Mouse (Mus musculus) midbrain, postnatal 0 days (tissue): ENCODE data around the gene Dock3. TPM values are rescaled to one million over a fixed set of nuclear protein-coding genes. Genes with fewer than 3 reads are reported as not detected.
A peak's percentile ranks its signal among the peaks of the same experiment; 100 is the strongest.

Experiments used
- ATAC-seq: fragments of 200-750 bp; cut with Nextera tagmentation; 2 replicates; pipeline ENCODE4 v1.8.0; 2017; ENCODE audit warnings: moderate number of reproducible peaks, mild to moderate bottlenecking, moderate TSS enrichment, moderate library complexity; ENCODE audit not compliant: low FRiP score
- DNase-seq: peaks from one replicate; pipeline ENCODE4 v3.0.0-alpha.2; 2015; ENCODE audit warnings: low spot score
- H3K27ac ChIP-seq: fragments of 300-500 bp; sonication (generic); 2 replicates; pipeline ENCODE4 v1.5.1; 2014; ENCODE audit warnings: low read depth, mild to moderate bottlenecking, low read length, mixed read lengths
- H3K27me3 ChIP-seq: fragments of 300-500 bp; sonication (generic); 2 replicates; pipeline ENCODE4 v1.6.1; 2014; ENCODE audit warnings: low read length, control low read depth, mixed read lengths; ENCODE audit not compliant: insufficient read depth
- H3K36me3 ChIP-seq: fragments of 300-500 bp; sonication (generic); 2 replicates; pipeline ENCODE4 v1.6.1; 2014; ENCODE audit warnings: low read length, control low read depth, mixed read lengths; ENCODE audit not compliant: insufficient read depth
- H3K4me1 ChIP-seq: fragments of 300-500 bp; sonication (generic); 2 replicates; pipeline ENCODE4 v1.6.1; 2014; ENCODE audit warnings: mild to moderate bottlenecking, control low read depth, antibody characterized with exemption, low read length, mixed read lengths; ENCODE audit not compliant: insufficient read depth
- H3K4me2 ChIP-seq: fragments of 300-500 bp; sonication (generic); 2 replicates; pipeline ENCODE4 v1.6.1; 2014; ENCODE audit warnings: low read depth, mild to moderate bottlenecking, low read length, mixed read lengths; ENCODE audit not compliant: poor library complexity, severe bottlenecking
- H3K4me3 ChIP-seq: fragments of 300-500 bp; sonication (generic); 2 replicates; pipeline ENCODE4 v1.5.1; 2014; ENCODE audit warnings: low read depth, mild to moderate bottlenecking, low read length, moderate library complexity
- H3K9ac ChIP-seq: fragments of 300-500 bp; sonication (generic); replicated peaks from 2 replicates; pipeline ENCODE4 v1.6.1; 2014; ENCODE audit warnings: mild to moderate bottlenecking, low read length, moderate library complexity, mixed read lengths; ENCODE audit not compliant: poor library complexity, severe bottlenecking
- H3K9me3 ChIP-seq: fragments of 300-500 bp; sonication (generic); 2 replicates; pipeline ENCODE4 v1.6.1; 2016; ENCODE audit warnings: low read length, control low read depth
- CTCF ChIP-seq: IDR thresholded peaks from 2 replicates; pipeline ENCODE4 v1.5.1; 2016; ENCODE audit warnings: antibody characterized with exemption, mild to moderate bottlenecking
- WGBS: fragments of 180-500 bp; shearing (Covaris S2); extraction: QIAGEN DNeasy Blood & Tissue Kit; methylation state at CpG from one replicate; pipeline ENCODE4 v1.1.7; 2014; 5-methylcytosine and 5-hydroxymethylcytosine counted together
- polyA plus RNA-seq: library from polyadenylated mRNA; unstranded; fragments of >200 nt; fragmentation: Nextera tagmentation; extraction: Ambion mirVana; gene quantifications from 2 replicates; pipeline ENCODE4 v1.2.1, GENCODE M21; 2015
- total RNA-seq: library from RNA; depleted of rRNA; stranded (reverse); fragments of >200 nt; gene quantifications from 2 replicates; pipeline ENCODE4 v1.2.3, GENCODE M21; 2014

Gene Dock3
- total and polyA plus RNA-seq, 2 experiments from 2014 or later, result 17.7 to 56.3 TPM

GRCm38 (mm10) chr9:106958452-106958851 lies 273.3 kb downstream of the Dock3 start:
- no peak overlapping the region for H3K27ac ChIP-seq
- H3K4me2 ChIP-seq, result no peak overlapping the region
- no peaks in the 10 kb centered on the region for H3K9me3 ChIP-seq
- no peak overlapping the region for H3K9ac ChIP-seq
- no peaks in the 10 kb centered on the region for H3K27me3 ChIP-seq
- WGBS, result 86% methylated on average over 1 of the region's 1 CpGs
- DNase-seq (peak; percentile 2), ATAC-seq (no peak)
- no peak overlapping the region for H3K4me3 ChIP-seq
- H3K4me1 ChIP-seq, result no peaks in the 10 kb centered on the region
- H3K36me3 ChIP-seq, result peaks cover 20% of the 10 kb centered on the region
- TF ChIP-seq CTCF, result 0 out of 2 replicates have a peak, but pooled peaks have one; percentile 15

- H3K27me3 ChIP-seq, result no peaks in the 10 kb centered on the region
- H3K27ac ChIP-seq, result no peak overlapping the region
- H3K4me2 ChIP-seq, result no peak overlapping the region
- no peak for TF ChIP-seq CTCF
- peaks cover 25% of the 10 kb centered on the region for H3K36me3 ChIP-seq
- no peak overlapping the region for H3K4me3 ChIP-seq
- DNase-seq (no peak), ATAC-seq (no peak)
- H3K4me1 ChIP-seq, result no peaks in the 10 kb centered on the region
- H3K9ac ChIP-seq, result no peak overlapping the region
- no peaks in the 10 kb centered on the region for H3K9me3 ChIP-seq
Observed at GRCm38 (mm10) chr9:106955486-106955885, 276.2 kb downstream of the Dock3 start.

DNA sequence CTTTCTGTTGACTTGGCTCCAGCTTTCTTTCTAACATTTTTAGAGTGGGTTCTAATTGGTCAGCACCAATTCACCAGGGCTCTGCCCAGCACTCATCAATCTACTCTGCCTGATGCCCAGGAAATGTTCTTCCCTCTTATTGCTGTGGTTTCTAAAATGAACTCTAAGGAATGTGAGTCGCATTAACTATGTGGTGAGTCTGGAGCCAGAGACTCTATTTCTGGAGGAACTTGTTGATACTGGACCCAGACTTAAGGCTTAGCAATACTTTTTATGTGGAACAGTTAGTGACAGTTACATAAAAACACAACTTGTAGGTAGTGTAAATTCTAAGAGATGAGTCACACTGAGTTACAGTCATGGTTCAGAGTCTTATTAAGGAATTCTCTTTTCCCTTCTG lies 296.7 kb downstream of the Dock3 start:
- Histone ChIP-seq H3K9me3 (no peaks in the 10 kb centered on the region), H3K36me3 (peaks cover 44% of the 10 kb centered on the region), H3K27ac (no peak overlapping the region), H3K27me3 (no peaks in the 10 kb centered on the region), H3K9ac (no peak overlapping the region), H3K4me1 (no peaks in the 10 kb centered on the region), H3K4me2 (no peak overlapping the region), H3K4me3 (no peak overlapping the region)
- ATAC-seq (no peak), DNase-seq (no peak)
- WGBS, result 100% methylated on average over 1 of the region's 1 CpGs
- no peak for TF ChIP-seq CTCF

DNA sequence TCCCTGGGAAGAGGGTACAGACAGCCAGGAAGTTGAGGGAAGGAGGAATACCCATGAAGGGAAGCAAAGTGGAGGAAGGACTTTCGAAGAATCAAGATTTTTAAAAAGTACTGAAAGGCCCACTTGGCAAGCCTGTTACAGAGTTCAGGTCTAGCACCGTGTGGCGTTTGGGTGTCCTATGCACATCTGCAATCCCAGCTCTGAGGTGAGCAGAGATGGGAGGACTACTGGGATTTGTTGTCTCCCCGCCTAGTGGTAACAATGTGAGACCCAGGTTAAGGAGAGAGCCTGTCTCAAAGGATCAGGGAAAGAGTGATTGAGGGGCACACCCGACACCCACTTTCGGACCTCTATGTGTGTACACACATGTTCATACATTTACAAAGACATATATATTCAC lies 316.8 kb downstream of the Dock3 start:
- WGBS, result 92% methylated on average over 6 of the region's 6 CpGs
- Histone ChIP-seq H3K4me3 (no peak overlapping the region), H3K36me3 (peaks cover 27% of the 10 kb centered on the region), H3K4me2 (no peak overlapping the region), H3K9ac (no peak overlapping the region), H3K4me1 (no peaks in the 10 kb centered on the region), H3K9me3 (no peaks in the 10 kb centered on the region), H3K27ac (no peak overlapping the region), H3K27me3 (no peaks in the 10 kb centered on the region)
- no peak for ATAC-seq
- DNase-seq, result no peak
- TF ChIP-seq CTCF, result no peak

DNA sequence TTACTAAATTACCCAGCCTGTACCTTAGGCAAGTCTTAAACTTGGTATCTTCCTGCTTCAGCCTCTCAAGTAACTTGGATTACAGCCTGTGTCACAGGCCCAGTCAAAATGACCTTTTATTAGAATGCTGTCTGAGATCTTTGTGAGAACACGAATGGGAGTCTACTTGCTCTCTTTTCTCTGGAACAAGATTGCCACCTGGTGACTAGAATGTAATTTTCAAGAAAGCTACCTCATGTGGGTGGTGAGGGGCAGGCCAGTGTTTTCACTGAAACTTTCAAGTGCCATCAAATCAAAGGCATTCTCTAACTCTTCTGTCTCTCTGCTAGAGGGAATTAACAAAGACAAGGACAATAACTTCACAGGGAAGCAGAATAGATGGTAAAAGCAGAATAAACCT lies 317.9 kb downstream of the Dock3 start:
- 22% methylated on average over 1 of the region's 1 CpGs for WGBS
- no peak overlapping the region for H3K4me2 ChIP-seq

DNA sequence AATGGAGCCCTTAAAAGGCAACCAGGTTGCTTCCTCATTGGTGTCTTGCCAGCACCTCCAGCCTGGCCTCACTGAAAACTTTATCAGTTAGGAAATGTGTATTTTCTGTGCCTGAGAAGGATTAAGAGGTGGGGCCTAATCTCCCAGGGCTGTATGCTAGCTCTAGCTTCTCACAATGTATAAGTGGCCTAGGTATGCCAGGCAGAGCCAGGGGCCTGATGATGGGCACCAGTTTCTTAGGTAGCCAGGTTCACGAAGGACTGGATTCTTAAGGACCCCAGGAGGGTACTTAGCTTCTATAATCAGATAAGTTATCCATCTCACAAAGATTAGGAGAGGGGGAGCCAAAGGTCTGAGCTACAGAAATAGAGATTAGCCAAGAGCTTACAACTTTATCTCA lies 320.1 kb downstream of the Dock3 start:
- no peak overlapping the region for H3K4me3 ChIP-seq
- no peak for TF ChIP-seq CTCF
- DNase-seq (no peak), ATAC-seq (no peak)
- no peak overlapping the region for H3K27ac ChIP-seq
- no peaks in the 10 kb centered on the region for H3K9me3 ChIP-seq
- no peaks in the 10 kb centered on the region for H3K4me1 ChIP-seq
- H3K36me3 ChIP-seq, result peaks cover 47% of the 10 kb centered on the region
- WGBS, result 80% methylated on average over 1 of the region's 1 CpGs
- H3K4me2 ChIP-seq, result no peak overlapping the region
- no peak overlapping the region for H3K9ac ChIP-seq
- no peaks in the 10 kb centered on the region for H3K27me3 ChIP-seq

More for the DNA sequence above, 317.9 kb downstream of the Dock3 start:
- ATAC-seq (no peak), DNase-seq (no peak)
- no peaks in the 10 kb centered on the region for H3K4me1 ChIP-seq
- peaks cover 33% of the 10 kb centered on the region for H3K36me3 ChIP-seq
- no peak overlapping the region for H3K4me3 ChIP-seq
- peak; percentile 23 for TF ChIP-seq CTCF
- H3K27ac ChIP-seq, result no peak overlapping the region
- H3K9me3 ChIP-seq, result no peaks in the 10 kb centered on the region
- H3K27me3 ChIP-seq, result no peaks in the 10 kb centered on the region
- no peak overlapping the region for H3K9ac ChIP-seq
